Mouse (Mus musculus) CH12.LX (cell line): Measurements from ENCODE around the gene Opcml.

Experiments used
- CTCF ChIP-seq, 2 experiments: IDR thresholded peaks in 1 of 2; conservative IDR thresholded peaks in 1 of 2; 2 replicates each; pipeline ENCODE4 v1.5.1; 2011 to 2012; ENCODE audit warnings: low read depth in 2 of 2, low read length in 2 of 2, improper control_type of control experiment in 1 of 2, inconsistent platforms in 1 of 2, mild to moderate bottlenecking in 1 of 2, moderate library complexity in 1 of 2
- EP300 ChIP-seq: IDR thresholded peaks from 2 replicates; pipeline ENCODE4 v1.6.1; 2011; ENCODE audit warnings: low read length, improper control_type of control experiment
- GABPA ChIP-seq: IDR thresholded peaks from 2 replicates; pipeline ENCODE4 v1.6.1; 2012; ENCODE audit warnings: low read depth, low read length, improper control_type of control experiment, inconsistent platforms; ENCODE audit not compliant: insufficient replicate concordance
- HCFC1 ChIP-seq: IDR thresholded peaks from 2 replicates; pipeline ENCODE4 v1.6.1; 2012; ENCODE audit warnings: low read depth, mild to moderate bottlenecking, inconsistent platforms, low read length, improper control_type of control experiment
- MEF2A ChIP-seq: IDR thresholded peaks from 2 replicates; pipeline ENCODE4 v1.6.1; 2014; ENCODE audit warnings: low read depth, mild to moderate bottlenecking, inconsistent platforms, low read length, improper control_type of control experiment, borderline replicate concordance
- MYC ChIP-seq: IDR thresholded peaks from 2 replicates; pipeline ENCODE4 v1.6.1; 2011; ENCODE audit warnings: low read depth, mild to moderate bottlenecking, improper control_type of control experiment, low read length
- POLR2A ChIP-seq: IDR thresholded peaks from 2 replicates; pipeline ENCODE4 v1.6.1; 2011; ENCODE audit warnings: low read depth, mild to moderate bottlenecking, improper control_type of control experiment, low read length
- UBTF ChIP-seq: IDR thresholded peaks from 2 replicates; pipeline ENCODE4 v1.6.1; 2012; ENCODE audit warnings: low read depth, mild to moderate bottlenecking, inconsistent platforms, low read length, improper control_type of control experiment, moderate library complexity
- USF1 ChIP-seq: IDR thresholded peaks from 2 replicates; pipeline ENCODE4 v1.6.1; 2014; ENCODE audit warnings: low read depth, mild to moderate bottlenecking, inconsistent platforms, low read length, improper control_type of control experiment
- ZKSCAN1 ChIP-seq: IDR thresholded peaks from 2 replicates; pipeline ENCODE4 v1.6.1; 2012; ENCODE audit warnings: low read depth, inconsistent platforms, low read length, improper control_type of control experiment, borderline replicate concordance

DNA sequence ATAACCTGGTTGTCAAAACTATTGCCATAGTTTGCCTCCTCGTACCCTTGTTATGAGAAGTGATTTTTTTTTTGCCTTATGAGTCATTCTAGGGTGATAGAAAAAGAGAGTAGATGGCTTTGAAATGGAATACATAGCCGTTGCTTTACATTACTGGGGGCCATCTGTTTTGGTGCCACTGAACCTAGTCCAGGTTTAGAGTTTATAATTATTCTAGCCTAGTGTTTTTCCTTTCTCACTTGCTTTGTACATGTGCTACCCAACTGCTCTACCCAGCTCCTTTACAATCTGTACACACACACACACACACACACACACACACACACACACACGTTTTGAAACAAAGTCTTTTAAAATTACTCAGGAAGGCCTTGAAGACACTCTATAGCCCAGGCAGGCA is 171.1 kb downstream of the Opcml start:
- TF ChIP-seq CTCF (conservative IDR thresholded peaks at IDR 0.05 in 1 of 2, IDR thresholded peaks at IDR 0.05 in 1 of 2; ENCODE audit: low read depth in 2 of 2, low read length in 2 of 2) (no peak), POLR2A (no peak), GABPA (no peak), MYC (no peak), EP300 (no peak), MEF2A (no peak), USF1 (no peak), HCFC1 (no peak), UBTF (no peak), ZKSCAN1 (no peak)
